Mouse (Mus musculus) induced T-regulatory cell, adult 2 months (primary cell): ENCODE measurements at regions not wholly inside any gene's neighbourhood (a gene's known extent, or its start where the extent isn't known, plus 50 kb on each side); places are given as distances from the start of the nearest gene placed in this dataset.

Experiments used
- DNase-seq: peaks from one replicate; pipeline ENCODE4 v3.0.0-alpha.2; 2012; ENCODE audit warnings: low read depth

- DNase-seq, result no peak
These were observed 86.4 kb upstream of the Zmiz1 start for GRCm38 (mm10) chr14:25372581-25372980.

- DNase-seq, result no peak
These were observed 85.8 kb upstream of the Zmiz1 start for GRCm38 (mm10) chr14:25373167-25373566.

- no peak for DNase-seq
These were observed 84.0 kb upstream of the Zmiz1 start for GRCm38 (mm10) chr14:25375001-25375400.

DNA sequence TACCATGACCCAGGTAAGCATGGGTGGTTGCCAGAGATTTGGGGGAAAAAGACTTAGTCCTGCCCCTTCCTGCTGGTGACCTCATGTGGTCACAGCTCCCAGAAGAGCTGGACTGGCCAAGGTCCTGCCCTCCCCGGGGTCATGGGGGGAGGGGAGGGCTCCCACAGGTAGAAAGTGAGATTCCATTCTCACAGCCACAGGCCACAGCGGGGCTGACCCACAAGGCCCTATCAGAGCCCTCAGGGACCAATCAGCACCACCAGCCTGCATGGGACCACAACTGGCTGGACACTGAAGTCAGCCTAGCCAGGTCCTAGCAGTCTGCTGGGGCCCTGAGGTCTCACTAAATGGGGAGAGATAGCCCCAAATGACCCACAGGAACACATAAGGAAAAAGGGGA, 81.9 kb upstream of the Zmiz1 start:
- DNase-seq, result peak; percentile 24

GRCm38 (mm10) chr14:25377554-25377899, 81.5 kb upstream of the Zmiz1 start:
- no peak for DNase-seq

DNA sequence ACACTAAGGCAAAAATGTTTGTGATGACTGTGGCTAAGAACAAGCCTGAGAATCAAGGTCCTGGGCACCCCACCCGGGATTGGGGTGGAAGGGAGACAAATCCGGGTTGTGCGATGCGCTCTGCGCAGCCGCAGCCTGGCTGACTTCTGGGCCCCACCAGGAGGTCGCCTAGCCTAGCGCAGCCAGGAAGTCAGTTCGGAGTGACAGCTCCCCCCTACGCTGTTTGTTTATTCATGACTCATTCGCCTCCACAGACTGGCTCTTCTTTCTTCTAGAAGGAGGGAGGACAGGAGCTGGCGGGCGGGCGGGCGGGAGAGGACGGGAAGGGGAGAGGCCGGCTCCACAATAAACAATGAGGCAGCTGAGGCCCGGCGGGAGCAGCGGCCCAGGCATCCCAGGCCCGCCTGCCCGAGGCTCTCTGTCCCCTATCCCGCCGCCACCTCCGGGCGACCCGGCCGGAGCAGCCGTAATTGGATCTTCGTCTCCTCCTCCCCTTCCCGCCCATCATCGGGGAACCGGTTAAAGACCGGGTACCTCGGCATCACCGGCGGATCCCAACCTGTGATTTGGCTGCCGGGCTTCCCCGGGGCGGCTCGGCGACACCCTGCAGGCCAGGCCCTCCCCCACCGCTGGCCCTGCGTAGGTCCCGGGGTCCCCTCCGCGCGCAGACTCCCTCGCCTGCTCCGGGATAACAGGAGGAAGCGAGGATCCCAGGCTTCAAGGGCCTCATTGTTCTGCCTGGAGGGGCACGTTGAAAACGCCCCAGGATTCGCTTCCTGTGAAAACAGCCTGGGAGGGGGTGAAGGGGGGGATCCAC, 80.9 kb upstream of the Zmiz1 start:
- peak; percentile 90 for DNase-seq

- DNase-seq, result peak; percentile 77
These were observed 80.2 kb upstream of the Zmiz1 start for GRCm38 (mm10) chr14:25378717-25379224.

GRCm38 (mm10) chr14:25383169-25383824, 75.7 kb upstream of the Zmiz1 start:
- no peak for DNase-seq

DNA sequence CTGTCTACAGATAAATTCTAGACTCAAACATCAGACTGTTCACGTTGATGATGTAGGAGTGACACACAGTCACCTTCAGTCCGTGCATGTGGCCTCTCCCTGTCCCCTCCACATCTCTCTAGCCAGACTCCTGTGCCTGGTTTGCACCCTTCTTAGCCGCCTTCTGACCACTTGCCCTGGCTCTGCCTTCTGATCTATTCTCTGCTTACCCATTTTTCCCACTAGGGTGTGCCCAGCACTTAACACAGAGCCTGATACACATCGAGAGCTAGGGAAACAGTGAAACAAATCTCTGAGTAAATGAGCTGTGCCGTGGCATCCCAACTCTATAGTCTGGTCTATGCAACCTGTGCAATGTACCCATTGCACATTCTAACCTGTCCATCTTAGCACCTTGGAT, 73.3 kb upstream of the Zmiz1 start:
- DNase-seq, result no peak

DNA sequence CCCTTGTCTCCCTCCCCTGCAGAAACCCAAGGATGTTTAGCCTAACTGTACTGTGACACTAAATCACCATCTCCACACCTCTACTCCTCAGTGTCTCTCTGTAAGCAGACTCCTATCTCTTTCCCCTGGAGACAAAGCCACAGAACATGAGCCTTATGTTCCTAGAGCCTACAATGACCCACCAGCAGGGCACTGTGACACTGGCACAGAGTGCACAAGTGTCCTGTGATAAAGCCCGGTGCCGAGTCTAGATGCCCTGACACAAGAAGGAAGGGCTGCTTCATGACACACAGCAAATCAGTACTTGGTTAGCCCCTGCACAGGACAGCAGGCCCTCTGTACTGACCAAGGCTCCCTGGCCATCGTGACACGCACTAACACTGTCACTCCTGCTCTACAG, 71.2 kb upstream of the Zmiz1 start:
- no peak for DNase-seq

- DNase-seq, result no peak
These were observed 69.7 kb upstream of the Zmiz1 start for GRCm38 (mm10) chr14:25389314-25389713.

DNA sequence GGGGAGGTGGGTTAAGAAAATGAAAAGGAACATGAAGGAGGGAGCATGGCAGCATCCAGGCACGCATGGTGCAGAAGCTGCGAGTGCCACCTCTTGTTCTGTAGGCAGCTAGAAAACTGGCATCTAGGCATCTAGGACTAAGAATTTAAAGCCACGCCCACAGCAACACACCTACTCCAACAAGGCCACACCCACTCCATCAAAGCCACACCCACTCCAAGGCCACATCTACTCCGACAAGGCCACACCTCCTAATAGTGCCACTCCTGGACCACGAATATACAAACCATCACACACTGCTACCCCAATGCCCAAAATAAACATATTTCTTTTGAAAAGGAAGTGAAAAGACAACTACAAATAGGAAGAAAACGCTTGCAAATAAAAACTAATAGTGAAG, 66.6 kb upstream of the Zmiz1 start:
- peak; percentile 72 for DNase-seq

DNA sequence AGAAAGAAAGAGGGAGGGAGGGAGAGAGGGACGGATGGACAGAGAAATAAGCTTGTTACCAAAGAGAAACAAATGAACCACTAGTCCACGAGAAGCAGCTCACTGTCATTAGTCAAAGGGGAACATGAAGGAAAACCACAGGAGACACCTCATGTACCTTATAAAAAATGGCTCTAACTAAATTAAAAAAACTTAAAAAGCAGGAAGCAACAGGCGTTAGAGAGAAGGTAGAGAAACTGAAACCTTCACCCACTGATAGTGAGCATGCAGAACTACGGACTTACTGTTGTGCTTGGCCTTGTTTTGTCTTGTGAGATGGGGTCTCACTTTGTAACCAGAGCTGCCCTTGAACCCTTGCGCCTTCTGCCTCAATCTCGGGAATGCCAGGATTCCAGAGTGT, 66.0 kb upstream of the Zmiz1 start:
- DNase-seq, result peak; percentile 38

GRCm38 (mm10) chr14:25394931-25395330, 64.1 kb upstream of the Zmiz1 start:
- DNase-seq, result no peak

GRCm38 (mm10) chr14:25396990-25397531, 61.9 kb upstream of the Zmiz1 start:
- no peak for DNase-seq

DNA sequence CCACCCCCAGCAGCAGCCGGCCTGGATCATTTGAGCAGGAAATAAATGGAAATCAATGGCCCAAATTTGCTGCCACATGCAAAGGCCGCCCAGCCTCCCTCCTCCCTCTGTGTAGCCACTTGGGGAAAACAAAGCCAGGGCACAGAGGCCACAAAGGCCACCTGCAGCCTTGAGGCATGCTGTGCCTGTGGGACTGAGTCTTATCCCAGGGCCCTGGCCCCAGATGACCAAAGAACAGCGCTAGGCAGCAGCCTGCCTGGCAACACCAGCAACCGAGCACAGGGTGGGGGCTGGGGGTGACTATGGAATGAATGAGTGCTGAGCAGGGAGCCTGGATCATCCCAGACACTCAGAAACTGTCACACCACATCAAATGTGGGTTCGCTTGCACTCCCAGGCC, 61.2 kb upstream of the Zmiz1 start:
- no peak for DNase-seq

GRCm38 (mm10) chr14:25398745-25399144, 60.2 kb upstream of the Zmiz1 start:
- no peak for DNase-seq

DNA sequence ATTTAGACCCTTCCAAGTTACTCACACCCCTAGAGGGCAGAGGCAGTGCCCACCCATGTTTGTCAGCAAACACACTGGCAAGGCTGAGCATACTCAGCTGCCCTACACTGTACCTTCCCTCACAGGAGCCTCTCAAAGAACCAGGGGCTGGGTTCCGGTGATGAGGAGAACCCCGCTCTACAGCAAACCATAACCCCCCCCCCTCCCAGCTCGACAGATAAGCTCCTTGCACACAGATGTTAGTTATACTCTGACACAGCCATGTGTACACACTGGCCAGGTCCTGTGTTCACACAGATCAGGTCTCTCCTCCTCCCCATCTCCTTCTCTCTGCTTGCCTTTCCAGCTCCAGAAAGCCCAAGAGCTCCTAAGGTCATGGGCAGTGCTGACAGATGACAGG, 59.7 kb upstream of the Zmiz1 start:
- DNase-seq, result no peak

DNA sequence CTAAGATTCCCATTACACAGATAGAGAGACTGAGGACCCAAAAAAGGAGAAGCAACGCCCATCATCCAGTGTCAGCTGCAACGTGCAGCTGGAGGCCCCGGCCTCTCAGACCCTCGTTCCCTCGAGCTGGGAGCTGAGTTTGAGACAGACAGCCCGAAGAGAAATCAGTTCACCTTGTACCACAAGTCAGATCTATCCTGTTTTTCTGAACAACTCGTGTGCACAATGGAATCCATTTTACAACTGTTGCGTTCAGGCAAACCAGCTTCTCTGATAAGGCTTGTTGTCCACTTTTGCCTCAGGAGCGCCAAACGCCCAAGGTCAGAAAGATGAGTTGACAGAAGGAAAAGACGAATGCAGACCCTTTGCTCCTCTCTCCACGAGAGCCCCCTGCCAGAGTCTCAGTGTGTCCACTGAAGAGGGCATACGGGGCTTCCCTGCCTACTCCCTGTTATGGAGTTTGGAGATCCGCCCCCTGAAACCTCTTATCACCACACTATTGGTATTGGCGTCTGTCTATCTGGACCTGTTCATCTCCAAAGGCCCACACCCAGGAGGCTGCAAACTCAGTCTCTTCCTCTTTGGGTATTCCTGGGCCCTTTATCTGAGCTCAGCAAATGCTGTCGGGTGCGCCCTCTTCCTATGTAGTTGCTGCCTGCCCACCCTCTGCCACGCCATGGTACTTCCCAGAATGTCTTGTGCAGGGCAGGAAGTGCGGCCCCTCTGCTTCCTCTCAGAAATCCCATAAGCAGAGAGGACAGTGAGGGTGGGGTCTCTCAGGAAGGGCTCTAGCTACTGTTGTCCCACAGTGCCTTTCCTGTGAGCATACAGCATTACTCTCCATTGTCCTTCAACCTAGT, 57.7 kb upstream of the Zmiz1 start:
- no peak for DNase-seq

GRCm38 (mm10) chr14:25402409-25402808, 56.6 kb upstream of the Zmiz1 start:
- DNase-seq, result no peak

- no peak for DNase-seq
These were observed 53.8 kb upstream of the Zmiz1 start for GRCm38 (mm10) chr14:25405191-25405590.

GRCm38 (mm10) chr14:25406059-25406458, 52.9 kb upstream of the Zmiz1 start:
- no peak for DNase-seq
